Mouse (Mus musculus): ENCODE results near the gene Cdc42ep2.
"Not testable (repeated sequence)": the region's sequence is repeated elsewhere in the genome, so short reads cannot be mapped to it uniquely, and the experiment has no call there.

Gene Cdc42ep2

GRCm38 (mm10) chr19:5913007-5913719 lies 11.5 kb downstream of the Cdc42ep2 start, which contains the start of gene Dpf2:
Gene Dpf2, minus strand, starts transcription at chr19:5913010.
- DNase-seq (ENCODE audit: low read depth in 2 of 2, low spot score in 2 of 2), result no peak

GRCm38 (mm10) chr19:5912103-5913006 lies 12.3 kb downstream of the Cdc42ep2 start:
- peak; percentile 97 to 98 for DNase-seq (ENCODE audit: low read depth in 2 of 2, low spot score in 2 of 2)

GRCm38 (mm10) chr19:5911430-5912102 lies 13.1 kb downstream of the Cdc42ep2 start:
- DNase-seq (ENCODE audit: low read depth in 2 of 2, low spot score in 2 of 2), result no peak

- DNase-seq (ENCODE audit: low read depth in 2 of 2, low spot score in 2 of 2), result no peak
Observed at GRCm38 (mm10) chr19:5910221-5910620, 14.4 kb downstream of the Cdc42ep2 start.

- no peak for DNase-seq (ENCODE audit: low read depth in 2 of 2, low spot score in 2 of 2)
Observed at GRCm38 (mm10) chr19:5907275-5907674, 17.3 kb downstream of the Cdc42ep2 start.

GRCm38 (mm10) chr19:5894002-5894678 lies 30.5 kb downstream of the Cdc42ep2 start, which contains the start of gene Tigd3:
Gene Tigd3, minus strand, starts transcription at chr19:5894149.
- peak; percentile 71 to 85 for DNase-seq (ENCODE audit: low read depth in 2 of 2, low spot score in 2 of 2)

- DNase-seq (ENCODE audit: low read depth in 2 of 2, low spot score in 2 of 2), result no peak
Observed at GRCm38 (mm10) chr19:5893282-5894001, 31.2 kb downstream of the Cdc42ep2 start.

- no peak for DNase-seq (ENCODE audit: low read depth in 2 of 2, low spot score in 2 of 2)
Observed at GRCm38 (mm10) chr19:5892735-5893134, 31.9 kb downstream of the Cdc42ep2 start.

GRCm38 (mm10) chr19:5892262-5892661 lies 32.4 kb downstream of the Cdc42ep2 start:
- no peak for DNase-seq (ENCODE audit: low read depth in 2 of 2, low spot score in 2 of 2)

- DNase-seq (ENCODE audit: low read depth in 2 of 2, low spot score in 2 of 2), result no peak
Observed at GRCm38 (mm10) chr19:5891521-5892258, 32.9 kb downstream of the Cdc42ep2 start.

- DNase-seq (ENCODE audit: low read depth in 2 of 2, low spot score in 2 of 2), result no peak
Observed at GRCm38 (mm10) chr19:5889211-5889610, 35.4 kb downstream of the Cdc42ep2 start.

- DNase-seq (ENCODE audit: low read depth in 2 of 2, low spot score in 2 of 2), result no peak
Observed at GRCm38 (mm10) chr19:5887234-5887815, 37.3 kb downstream of the Cdc42ep2 start.

GRCm38 (mm10) chr19:5885838-5886237 lies 38.8 kb downstream of the Cdc42ep2 start:
- no peak for DNase-seq (ENCODE audit: low read depth in 2 of 2, low spot score in 2 of 2)

GRCm38 (mm10) chr19:5883935-5884334 lies 40.7 kb downstream of the Cdc42ep2 start:
- no peak for DNase-seq (ENCODE audit: low read depth in 2 of 2, low spot score in 2 of 2)

- DNase-seq (ENCODE audit: low read depth in 2 of 2, low spot score in 2 of 2), result not testable (repeated sequence)
Observed at GRCm38 (mm10) chr19:5882079-5882478, 42.5 kb downstream of the Cdc42ep2 start.

- no peak for DNase-seq (ENCODE audit: low read depth in 2 of 2, low spot score in 2 of 2)
Observed at GRCm38 (mm10) chr19:5881155-5881554, 43.5 kb downstream of the Cdc42ep2 start.

GRCm38 (mm10) chr19:5879735-5880134 lies 44.9 kb downstream of the Cdc42ep2 start:
- DNase-seq (ENCODE audit: low read depth in 2 of 2, low spot score in 2 of 2), result no peak

- DNase-seq (ENCODE audit: low read depth in 2 of 2, low spot score in 2 of 2), result no peak
Observed at GRCm38 (mm10) chr19:5878916-5879315, 45.7 kb downstream of the Cdc42ep2 start.

GRCm38 (mm10) chr19:5878362-5878722 lies 46.3 kb downstream of the Cdc42ep2 start:
- DNase-seq (ENCODE audit: low read depth in 2 of 2, low spot score in 2 of 2), result no peak

All from CD8-positive naive resting alpha-beta T cell, adult 2 months (primary cell).